Mouse (Mus musculus): ENCODE data around the gene Glipr1.
"Not testable (repeated sequence)": the region's sequence is repeated elsewhere in the genome, so short reads cannot be mapped to it uniquely, and the experiment has no call there.

Gene Glipr1

DNA sequence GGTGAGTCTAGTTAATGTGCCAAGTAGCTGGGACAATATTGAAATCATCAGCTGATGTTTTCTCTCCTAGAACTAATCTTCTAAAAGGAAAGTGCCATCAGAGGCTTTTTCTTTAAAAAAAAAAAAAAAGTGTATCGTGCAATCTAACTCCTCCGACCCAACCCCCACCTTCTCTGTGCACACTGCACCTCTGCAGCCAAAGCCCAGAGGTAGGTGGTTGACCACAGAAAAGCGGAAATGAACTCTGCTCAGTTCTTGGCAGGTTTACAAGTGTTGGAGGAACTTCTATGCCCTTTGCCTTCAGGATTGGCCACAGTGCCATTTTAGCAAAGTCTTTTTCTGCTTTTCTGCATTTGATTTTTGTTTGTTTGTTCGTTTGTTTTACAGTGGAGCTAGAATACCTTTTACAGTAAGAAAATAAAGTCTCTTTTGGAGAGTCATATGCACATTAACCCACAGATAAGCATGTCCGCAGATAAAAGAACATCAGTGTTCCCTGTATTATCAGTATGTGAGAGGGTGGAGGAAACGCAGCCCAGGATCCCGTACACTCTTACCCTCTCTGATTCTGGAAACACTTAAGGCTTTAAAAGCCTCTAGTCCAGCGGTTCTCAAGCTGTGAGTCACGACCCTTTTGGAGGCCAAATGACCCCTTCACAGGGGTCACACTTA is at the start of gene Glipr1:
Gene Glipr1, minus strand, starts transcription at position 88 of the 672 bp plus-strand sequence.
- Histone ChIP-seq H3K9me3 (ENCODE audit: low read length) (no peaks in the 10 kb centered on the region), H3K27me3 (ENCODE audit: insufficient read depth, low read length) (no peaks in the 10 kb centered on the region), H3K4me1 (replicated peaks; ENCODE audit: low read depth, low read length) (no peaks in the 10 kb centered on the region), H3K36me3 (ENCODE audit: insufficient read depth, low read length) (no peaks in the 10 kb centered on the region), H3K4me3 (replicated peaks; ENCODE audit: low read length) (no peak within 1 kb of the TSS)
- TF ChIP-seq CTCF (conservative IDR thresholded peaks at IDR 0.05; ENCODE audit: low read length) (no peak), NANOG (IDR thresholded peaks at IDR 0.05; ENCODE audit: borderline replicate concordance, low read length) (no peak), POU5F1 (IDR thresholded peaks at IDR 0.05; ENCODE audit: borderline replicate concordance, low read length) (no peak)

DNA sequence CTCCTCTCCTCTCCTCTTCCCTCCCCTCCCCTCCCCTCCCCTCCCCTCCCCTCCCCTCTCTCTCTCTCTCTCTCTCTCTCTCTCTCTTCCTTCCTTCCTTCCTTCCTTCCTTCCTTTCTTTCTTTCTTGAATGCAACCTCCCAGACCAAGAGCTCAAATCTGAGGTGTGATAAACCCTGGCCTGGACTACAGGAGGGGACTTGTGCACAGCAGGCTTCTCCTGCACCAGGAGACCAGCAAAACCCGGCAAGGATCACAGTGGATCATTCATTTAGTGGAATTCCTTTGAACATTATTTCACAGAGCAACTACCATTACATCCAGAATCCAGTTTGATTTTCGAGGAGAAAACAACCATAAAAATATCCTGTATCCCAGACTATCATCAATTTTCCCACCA is 49.5 kb upstream of the Glipr1 start:
- H3K4me1 ChIP-seq (replicated peaks; ENCODE audit: low read depth, low read length); H3K27me3 ChIP-seq (ENCODE audit: insufficient read depth, low read length); H3K36me3 ChIP-seq (ENCODE audit: insufficient read depth, low read length); H3K4me3 ChIP-seq (replicated peaks; ENCODE audit: low read length): not testable (repeated sequence)
- H3K9me3 ChIP-seq (ENCODE audit: low read length): peaks cover 15% of the 10 kb centered on the region

DNA sequence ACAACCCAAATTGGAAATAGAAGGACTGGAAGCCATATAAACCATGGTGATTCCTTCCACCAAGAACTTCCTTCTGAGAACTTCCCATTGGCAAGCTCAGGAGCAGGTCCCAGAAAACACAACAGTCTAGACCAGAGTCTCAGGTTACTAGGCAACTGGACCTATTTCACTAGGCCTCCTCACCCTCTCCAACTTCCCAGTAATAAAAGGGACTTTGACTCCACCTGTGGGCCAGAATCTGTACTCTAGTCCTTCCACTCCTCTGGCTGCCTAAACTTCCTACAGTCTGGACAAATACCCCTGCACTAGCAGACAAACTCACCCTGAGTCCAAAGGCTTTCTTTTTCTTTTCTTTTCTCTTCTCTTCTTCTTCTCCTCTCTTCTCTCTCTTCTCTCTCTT is 48.8 kb upstream of the Glipr1 start:
- Histone ChIP-seq H3K9me3 (ENCODE audit: low read length) (peaks cover 15% of the 10 kb centered on the region), H3K4me1 (replicated peaks; ENCODE audit: low read depth, low read length) (no peaks in the 10 kb centered on the region), H3K27me3 (ENCODE audit: insufficient read depth, low read length) (no peaks in the 10 kb centered on the region), H3K4me3 (replicated peaks; ENCODE audit: low read length) (no peak overlapping the region), H3K36me3 (ENCODE audit: insufficient read depth, low read length) (no peaks in the 10 kb centered on the region)
- TF ChIP-seq NANOG (IDR thresholded peaks at IDR 0.05; ENCODE audit: borderline replicate concordance, low read length) (no peak), CTCF (conservative IDR thresholded peaks at IDR 0.05; ENCODE audit: low read length) (no peak), POU5F1 (IDR thresholded peaks at IDR 0.05; ENCODE audit: borderline replicate concordance, low read length) (no peak)

DNA sequence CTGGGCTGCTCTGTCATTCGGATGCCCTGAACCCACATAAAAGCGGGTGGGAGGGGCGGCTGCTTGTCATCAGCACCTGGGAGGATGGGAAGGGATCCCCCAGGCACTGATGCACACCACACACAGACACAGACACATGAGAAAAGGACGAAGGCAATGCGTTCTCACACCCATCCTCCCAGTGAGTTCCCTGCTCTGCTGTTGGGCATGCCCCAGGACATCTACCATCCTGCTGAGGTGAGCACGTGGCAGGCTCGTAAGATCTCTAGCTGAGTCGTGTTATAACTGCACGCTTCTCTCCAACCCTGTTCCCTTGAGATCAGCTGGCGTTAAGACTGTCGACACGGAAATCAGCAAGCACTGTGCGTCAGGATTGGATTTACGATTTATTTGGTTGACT is 41.9 kb upstream of the Glipr1 start:
- not testable (repeated sequence) for H3K27me3 ChIP-seq (ENCODE audit: insufficient read depth, low read length); H3K4me1 ChIP-seq (replicated peaks; ENCODE audit: low read depth, low read length); H3K9me3 ChIP-seq (ENCODE audit: low read length); H3K36me3 ChIP-seq (ENCODE audit: insufficient read depth, low read length); H3K4me3 ChIP-seq (replicated peaks; ENCODE audit: low read length)

DNA sequence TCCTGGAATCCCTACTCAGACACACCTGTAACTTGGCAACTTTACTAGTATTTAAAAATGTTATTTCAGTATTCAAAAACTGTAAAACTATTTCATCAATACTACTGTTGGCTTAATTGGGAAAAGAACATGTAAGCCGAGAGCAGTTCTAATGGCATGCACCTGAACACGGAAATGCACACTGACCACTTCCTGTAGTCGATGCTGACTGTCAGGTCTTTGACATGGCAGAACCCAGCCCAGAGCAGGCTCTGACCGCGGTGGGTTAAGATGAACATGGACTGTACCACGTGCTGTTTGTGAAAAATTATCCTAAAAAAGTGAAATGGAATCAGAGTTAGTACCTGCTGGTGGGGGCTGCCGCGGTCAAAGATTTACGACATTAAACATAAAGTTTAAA is 41.1 kb upstream of the Glipr1 start:
- not testable (repeated sequence) for H3K4me1 ChIP-seq (replicated peaks; ENCODE audit: low read depth, low read length); H3K36me3 ChIP-seq (ENCODE audit: insufficient read depth, low read length); H3K4me3 ChIP-seq (replicated peaks; ENCODE audit: low read length); H3K27me3 ChIP-seq (ENCODE audit: insufficient read depth, low read length); H3K9me3 ChIP-seq (ENCODE audit: low read length)

DNA sequence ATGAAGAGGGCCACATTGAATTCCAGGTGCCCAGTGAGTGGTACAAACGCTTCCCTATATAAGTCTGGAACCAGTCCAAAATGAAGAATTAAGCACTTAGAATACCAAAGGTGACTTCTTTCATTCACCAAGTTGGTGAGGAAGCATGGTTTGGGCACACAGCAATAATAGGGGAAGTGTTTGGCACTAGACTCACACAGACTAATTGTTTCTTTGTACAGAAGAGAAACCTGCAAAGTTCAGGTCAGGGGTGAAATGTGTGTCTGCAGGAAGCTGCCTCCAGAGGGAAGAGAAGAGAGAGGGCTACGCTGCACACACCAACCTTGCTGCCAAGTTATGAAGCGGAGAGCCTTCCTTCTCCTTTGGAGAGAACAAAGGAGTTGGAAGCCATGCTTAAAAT is 26.3 kb upstream of the Glipr1 start:
- not testable (repeated sequence) for H3K36me3 ChIP-seq (ENCODE audit: insufficient read depth, low read length); H3K4me3 ChIP-seq (replicated peaks; ENCODE audit: low read length); H3K9me3 ChIP-seq (ENCODE audit: low read length); H3K4me1 ChIP-seq (replicated peaks; ENCODE audit: low read depth, low read length); H3K27me3 ChIP-seq (ENCODE audit: insufficient read depth, low read length)

DNA sequence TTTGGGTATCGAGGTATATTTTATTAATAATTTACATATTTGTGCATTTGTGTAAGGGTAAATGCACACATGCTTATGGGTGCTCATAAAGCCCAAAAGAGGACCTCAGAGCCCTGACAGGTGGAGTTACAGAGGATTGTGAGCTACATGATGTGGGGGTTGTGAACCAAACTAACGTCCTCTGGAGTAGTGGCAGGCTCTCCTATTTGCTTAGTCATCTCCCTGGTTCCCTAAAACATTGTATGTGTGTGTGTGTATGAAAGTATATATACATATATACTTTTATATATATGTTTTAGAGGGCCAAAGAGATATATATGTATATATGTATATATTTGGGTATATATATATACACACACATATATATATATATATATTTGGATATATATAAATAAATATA is 21.2 kb upstream of the Glipr1 start:
- H3K9me3 ChIP-seq (ENCODE audit: low read length): peaks cover 11% of the 10 kb centered on the region
- no peak overlapping the region for H3K4me3 ChIP-seq (replicated peaks; ENCODE audit: low read length)
- TF ChIP-seq POU5F1 (IDR thresholded peaks at IDR 0.05; ENCODE audit: borderline replicate concordance, low read length) (no peak), NANOG (IDR thresholded peaks at IDR 0.05; ENCODE audit: borderline replicate concordance, low read length) (no peak), CTCF (conservative IDR thresholded peaks at IDR 0.05; ENCODE audit: low read length) (no peak)
- H3K4me1 ChIP-seq (replicated peaks; ENCODE audit: low read depth, low read length): no peaks in the 10 kb centered on the region
- no peaks in the 10 kb centered on the region for H3K36me3 ChIP-seq (ENCODE audit: insufficient read depth, low read length)
- no peaks in the 10 kb centered on the region for H3K27me3 ChIP-seq (ENCODE audit: insufficient read depth, low read length)

DNA sequence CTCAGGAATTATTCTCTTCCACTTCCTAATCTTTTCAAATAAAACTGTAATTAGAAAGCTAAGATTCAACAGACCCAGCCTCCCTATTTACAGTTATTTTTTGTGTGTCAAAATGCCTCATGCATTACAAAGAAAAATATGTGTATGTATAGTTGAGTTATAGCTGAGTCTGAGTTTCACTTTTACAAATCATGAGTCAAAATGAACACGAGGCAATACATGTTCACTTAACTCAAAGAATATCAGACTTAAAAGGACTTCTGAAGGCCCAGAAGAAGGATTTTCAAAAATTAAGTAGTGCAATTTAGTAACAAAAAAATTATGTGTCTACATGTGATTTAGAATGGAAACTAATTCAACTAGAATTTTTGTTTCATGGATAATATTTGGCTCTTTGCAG is 7.1 kb upstream of the Glipr1 start:
- H3K4me1 ChIP-seq (replicated peaks; ENCODE audit: low read depth, low read length); H3K9me3 ChIP-seq (ENCODE audit: low read length); H3K4me3 ChIP-seq (replicated peaks; ENCODE audit: low read length); H3K27me3 ChIP-seq (ENCODE audit: insufficient read depth, low read length); H3K36me3 ChIP-seq (ENCODE audit: insufficient read depth, low read length): not testable (repeated sequence)

DNA sequence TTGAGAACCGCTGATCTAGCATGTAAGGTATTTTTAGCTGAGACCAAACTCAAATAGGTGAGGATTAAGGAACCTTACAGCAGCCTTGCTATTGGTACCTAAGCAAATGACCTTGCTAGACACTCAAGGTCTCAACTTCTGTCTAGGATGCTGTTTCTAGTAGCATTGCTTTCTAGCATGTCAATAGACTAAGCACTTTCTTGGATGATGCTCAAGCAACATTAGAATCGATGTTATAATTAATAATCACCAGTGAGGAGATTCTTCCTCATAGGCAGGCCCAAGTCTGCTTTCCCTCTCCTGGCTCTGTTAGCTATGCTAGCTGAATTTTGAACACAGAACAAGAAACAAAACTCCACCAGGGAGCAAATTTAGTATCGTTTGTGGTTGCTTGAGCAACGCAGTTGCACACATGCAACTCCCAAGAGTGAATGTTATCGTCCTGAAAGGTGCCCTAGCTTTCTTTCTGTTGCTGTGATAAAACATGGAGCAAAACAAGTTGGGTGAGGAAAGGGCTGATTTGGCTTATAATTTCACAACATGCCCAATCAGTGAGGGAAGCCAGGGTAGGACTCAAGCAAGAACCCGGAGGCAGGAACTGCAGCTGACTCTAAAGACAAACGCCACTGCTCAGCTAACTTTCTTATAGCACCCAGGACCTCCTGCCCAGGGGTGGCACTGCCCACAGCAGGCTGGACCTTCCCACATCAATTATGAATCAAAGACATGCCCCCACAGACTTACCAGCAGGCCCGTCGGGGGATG is 493 bp downstream of the Glipr1 start:
- TF ChIP-seq NANOG (IDR thresholded peaks at IDR 0.05; ENCODE audit: borderline replicate concordance, low read length) (no peak), POU5F1 (IDR thresholded peaks at IDR 0.05; ENCODE audit: borderline replicate concordance, low read length) (no peak), CTCF (conservative IDR thresholded peaks at IDR 0.05; ENCODE audit: low read length) (no peak)
- H3K4me3 ChIP-seq (replicated peaks; ENCODE audit: low read length): no peak overlapping the region
- H3K4me1 ChIP-seq (replicated peaks; ENCODE audit: low read depth, low read length): no peaks in the 10 kb centered on the region
- H3K36me3 ChIP-seq (ENCODE audit: insufficient read depth, low read length): no peaks in the 10 kb centered on the region
- H3K27me3 ChIP-seq (ENCODE audit: insufficient read depth, low read length): no peaks in the 10 kb centered on the region
- no peaks in the 10 kb centered on the region for H3K9me3 ChIP-seq (ENCODE audit: low read length)
